Mouse (Mus musculus): ENCODE data around the gene Tmem145. TPM values are rescaled to one million over a fixed set of nuclear protein-coding genes. Genes with fewer than 3 reads are reported as not detected.
"Not testable (repeated sequence)": the region's sequence is repeated elsewhere in the genome, so short reads cannot be mapped to it uniquely, and the experiment has no call there.

The Tmem145 gene
- total RNA-seq, 2 experiments from 2014 or later, result not detected

DNA sequence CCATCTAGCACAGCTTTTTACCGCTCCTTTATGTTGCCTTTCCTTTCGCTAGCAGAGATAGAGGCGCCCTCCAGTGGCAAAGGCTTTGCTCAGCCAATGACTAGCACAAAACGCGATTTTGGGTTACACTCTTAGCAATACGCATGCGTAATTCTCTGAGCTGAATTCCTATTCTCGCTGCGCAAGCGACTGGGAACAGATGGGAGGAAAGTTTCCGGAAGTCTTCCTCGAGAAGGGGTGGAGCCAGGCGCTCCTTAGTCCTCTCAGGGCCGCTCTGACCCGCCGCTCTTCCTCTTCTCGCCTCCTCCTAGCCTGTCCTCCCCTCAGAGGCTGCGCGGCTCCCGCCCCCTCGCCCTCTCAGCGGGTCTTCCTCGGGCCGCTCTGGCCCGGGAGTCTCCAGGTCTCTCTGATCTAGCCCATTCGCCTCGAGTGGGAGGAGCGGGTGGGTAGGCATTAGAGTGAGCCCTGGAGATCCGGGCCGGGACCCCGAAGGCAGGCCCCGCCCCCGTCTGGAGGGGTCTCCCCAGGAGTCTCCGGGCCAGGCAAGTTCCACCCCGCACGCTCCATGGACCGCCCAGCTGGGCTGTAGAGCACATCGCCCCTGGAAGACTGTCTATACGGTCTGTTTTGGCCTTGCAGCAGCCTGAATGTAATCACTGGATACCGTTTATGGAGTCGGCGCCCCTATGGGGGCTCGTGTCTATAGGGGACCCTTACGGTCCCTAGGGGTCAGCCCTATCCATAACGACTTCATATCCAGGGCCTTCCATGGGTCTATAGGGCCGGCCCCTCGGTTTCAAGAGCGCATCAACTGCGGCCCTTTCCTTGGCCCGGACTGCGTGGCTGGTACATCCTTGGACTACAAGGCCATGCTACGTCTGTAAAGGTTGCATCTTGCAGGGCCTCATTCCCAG, 10.9 kb downstream of the Tmem145 start, which contains the start of gene Megf8:
Gene Megf8, plus strand, starts transcription at position 633 of the 914 bp plus-strand sequence.
- peak; percentile 92 for ATAC-seq (replicated peaks; ENCODE audit: poor library complexity, severe bottlenecking)

DNA sequence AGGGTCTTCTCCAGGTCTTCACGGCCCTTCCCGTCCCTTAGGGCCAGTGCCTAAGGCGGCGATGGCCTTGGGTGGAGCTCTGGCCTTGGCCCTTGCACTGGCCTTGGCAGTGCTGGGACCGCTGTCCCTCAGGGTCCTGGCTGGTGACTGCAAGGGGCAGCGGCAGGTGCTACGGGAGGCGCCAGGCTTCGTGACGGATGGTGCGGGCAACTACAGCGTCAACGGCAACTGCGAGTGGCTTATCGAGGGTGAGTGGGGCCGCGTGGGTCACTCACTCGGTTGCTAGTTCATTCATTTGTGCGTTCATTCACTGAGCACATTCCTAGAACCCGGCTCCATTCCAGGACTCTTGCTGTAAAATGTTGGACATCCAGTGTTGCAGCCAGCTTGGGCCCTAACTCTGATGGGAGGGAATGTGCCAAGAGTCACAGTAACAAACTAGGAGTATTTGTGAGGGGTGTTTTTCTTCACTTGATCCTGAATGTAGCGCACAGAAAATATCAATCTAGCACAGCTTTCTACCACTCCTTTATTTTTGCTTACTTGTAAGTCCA, 11.6 kb downstream of the Tmem145 start:
- ATAC-seq (replicated peaks; ENCODE audit: poor library complexity, severe bottlenecking), result no peak

DNA sequence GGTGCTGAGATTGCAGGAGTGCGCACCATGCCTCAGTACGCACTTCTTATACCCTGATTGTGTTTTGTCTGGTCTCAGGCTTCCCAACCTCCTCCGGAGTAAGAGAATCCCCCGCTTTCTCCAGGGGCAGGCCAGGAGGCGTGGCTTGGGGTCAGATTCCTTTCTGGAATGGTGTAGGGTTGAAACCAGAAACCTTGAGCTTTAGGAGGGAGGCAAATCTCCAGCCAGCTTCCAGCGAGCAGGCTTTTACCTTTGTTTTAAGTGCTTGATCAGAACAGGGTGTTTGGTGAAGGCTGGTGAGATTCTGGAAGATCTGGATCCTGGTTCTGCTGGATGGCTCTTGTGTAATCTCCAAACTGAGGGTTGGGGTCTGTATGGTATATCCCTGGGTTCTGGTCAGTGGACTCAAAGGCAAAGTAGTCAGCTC, 16.2 kb downstream of the Tmem145 start:
- ATAC-seq (replicated peaks; ENCODE audit: poor library complexity, severe bottlenecking), result no peak

DNA sequence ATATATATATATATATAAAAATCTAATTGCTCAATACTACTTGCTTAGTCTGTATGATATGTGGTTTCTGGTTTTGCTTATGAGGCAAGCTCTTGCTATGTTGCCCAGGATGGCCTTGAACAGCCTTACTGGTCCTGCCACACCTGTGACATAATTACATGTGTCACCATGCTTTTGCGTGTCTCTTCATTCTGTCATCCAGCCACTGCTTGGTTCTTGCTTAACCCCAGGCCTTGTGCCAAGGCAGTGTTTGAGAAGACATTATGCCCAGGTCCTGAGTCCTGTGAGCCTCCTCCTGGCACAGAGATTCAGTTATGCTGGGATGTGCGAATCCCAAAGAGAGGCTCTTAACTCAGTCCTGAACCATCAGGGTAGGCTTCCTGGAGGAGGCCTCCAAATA, 17.3 kb downstream of the Tmem145 start:
- ATAC-seq (replicated peaks; ENCODE audit: poor library complexity, severe bottlenecking), result peak; percentile 56

DNA sequence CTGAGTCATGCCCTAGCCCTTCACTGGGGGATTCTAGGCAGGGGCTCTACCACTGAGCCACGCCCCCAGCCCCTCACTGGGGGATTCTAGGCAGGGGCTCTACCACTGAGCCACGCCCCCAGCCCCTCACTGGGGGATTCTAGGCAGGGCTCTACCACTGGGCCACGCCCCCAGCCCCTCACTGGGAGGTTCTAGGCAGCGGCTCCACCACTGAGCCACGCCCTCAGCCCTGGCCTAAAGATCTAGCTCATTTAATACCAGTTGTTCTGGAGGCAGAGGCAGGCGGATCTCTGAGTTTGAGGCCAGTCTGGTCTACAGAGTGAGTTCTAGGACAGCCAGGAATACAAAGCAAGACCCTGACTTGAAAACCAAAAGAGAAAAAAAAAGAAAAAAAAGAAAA, 19.5 kb downstream of the Tmem145 start:
- ATAC-seq (replicated peaks; ENCODE audit: poor library complexity, severe bottlenecking), result not testable (repeated sequence)

DNA sequence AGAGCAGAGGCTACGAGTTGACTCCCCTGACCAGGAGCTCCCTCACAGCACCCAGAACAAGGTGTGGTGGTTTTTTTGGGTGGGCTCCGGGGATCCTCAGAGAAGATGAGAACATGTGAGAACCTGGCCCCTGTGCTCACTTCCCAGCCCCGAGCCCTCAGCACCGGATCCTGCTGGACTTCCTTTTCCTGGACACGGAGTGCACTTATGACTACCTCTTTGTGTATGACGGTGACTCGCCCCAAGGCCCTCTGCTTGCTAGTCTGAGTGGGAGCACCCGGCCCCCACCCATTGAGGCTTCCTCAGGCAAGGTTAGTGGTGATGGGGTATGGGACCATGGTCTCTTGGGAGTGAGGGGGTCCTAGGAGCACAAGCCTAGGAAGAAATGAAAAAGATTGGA, 20.3 kb downstream of the Tmem145 start:
- no peak for ATAC-seq (replicated peaks; ENCODE audit: poor library complexity, severe bottlenecking)

DNA sequence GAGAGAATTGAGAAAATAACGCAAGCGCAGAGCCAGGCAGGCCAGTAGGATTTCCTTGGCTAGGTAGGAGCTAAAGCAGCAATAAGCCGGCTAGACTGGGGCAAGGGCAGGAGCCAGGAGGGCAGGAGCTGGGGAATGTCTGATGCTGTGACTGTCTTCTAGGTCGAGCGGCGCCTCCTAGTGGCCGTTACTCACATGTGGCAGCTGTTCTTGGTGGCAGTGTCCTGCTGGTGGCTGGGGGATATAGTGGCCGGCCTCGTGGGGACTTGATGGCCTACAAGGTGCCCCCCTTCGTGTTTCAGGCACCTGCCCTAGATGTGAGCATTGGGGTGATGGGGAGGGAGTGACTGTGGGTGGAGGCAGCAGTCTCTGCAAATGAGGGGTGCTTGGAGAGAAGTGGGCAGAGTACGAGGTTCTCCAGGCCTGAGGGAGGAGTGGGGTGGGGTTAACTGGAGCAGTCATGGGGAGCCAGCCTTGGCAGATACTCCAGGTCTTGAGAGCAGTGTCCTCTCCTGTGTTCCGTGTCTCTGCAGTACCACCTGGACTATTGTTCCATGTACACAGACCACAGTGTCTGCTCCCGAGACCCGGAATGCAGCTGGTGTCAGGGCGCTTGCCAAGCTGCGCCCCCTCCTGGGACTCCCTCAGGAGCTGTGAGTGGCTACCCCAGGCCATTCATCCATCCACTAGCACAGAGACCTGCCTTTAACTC, 27.8 kb downstream of the Tmem145 start:
- peak; percentile 92 for ATAC-seq (replicated peaks; ENCODE audit: poor library complexity, severe bottlenecking)

DNA sequence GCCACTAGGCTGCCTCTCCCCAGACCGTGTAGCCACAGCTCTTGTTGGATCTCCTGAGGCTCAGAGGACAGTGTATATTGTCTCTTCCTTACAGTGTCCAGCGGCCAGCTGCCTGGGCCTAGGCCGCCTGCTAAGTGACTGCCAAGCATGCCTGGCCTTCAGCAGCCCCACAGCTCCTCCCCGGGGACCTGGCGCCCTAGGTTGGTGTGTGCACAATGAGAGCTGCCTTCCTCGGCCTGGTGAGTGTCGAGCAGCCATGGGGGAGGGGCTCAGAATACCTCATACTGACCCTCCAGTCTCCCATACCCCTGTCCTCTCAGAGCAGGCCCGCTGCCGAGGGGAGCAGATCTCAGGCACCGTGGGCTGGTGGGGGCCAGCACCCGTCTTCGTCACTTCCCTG, 28.6 kb downstream of the Tmem145 start:
- ATAC-seq (replicated peaks; ENCODE audit: poor library complexity, severe bottlenecking), result no peak

DNA sequence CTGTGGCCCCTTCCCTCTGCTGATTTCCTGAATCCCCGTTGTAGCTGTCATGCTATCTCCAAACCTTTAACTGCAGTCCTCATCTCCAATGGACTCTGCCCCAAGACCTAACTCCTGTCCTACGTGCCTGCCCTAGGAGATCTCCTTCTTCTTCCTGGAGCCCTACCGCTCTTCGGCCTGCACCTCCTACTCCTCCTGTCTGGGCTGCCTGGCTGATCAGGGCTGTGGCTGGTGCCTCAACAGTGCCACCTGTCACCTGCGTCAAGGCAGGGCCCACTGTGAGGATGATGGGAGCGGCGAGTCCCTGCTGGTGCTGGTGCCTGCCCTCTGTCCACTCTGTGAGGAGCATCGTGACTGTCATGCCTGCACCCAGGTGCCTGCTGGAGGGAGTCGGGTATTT, 33.4 kb downstream of the Tmem145 start:
- ATAC-seq (replicated peaks; ENCODE audit: poor library complexity, severe bottlenecking), result no peak

DNA sequence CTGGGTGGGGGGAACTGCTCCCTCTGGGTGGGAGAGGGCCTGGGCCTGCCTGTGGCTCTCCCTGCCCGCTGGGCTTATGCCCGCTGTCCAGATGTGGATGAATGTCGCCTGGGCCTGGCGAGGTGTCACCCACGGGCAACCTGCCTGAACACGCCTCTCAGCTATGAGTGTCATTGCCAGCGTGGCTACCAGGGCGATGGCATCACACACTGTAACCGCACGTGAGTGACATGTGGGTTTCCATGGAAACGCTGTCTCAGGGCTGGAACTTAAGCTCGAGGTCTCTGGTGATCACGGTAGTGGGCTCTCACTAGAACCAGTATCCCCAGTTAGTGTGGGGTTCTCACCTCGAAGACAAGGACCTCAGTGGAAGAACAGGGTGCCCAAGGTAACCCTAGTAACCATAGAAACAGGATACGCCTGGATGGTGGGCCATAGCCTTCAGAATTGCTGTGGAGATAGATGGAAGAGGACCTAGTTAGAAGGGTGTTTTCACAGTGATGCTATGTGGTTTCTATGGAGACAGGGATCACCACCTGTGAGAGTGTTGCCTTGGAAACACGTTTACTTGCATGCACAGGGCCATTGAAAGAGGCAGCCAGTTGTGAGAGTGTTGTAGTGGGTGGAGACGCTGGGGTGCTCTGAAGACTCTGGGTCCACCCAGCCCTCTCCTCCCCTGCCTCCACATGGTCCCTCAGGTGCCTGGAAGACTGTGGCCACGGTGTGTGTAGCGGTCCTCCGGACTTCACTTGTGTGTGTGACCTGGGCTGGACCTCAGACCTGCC, 35.3 kb downstream of the Tmem145 start:
- ATAC-seq (replicated peaks; ENCODE audit: poor library complexity, severe bottlenecking), result no peak

DNA sequence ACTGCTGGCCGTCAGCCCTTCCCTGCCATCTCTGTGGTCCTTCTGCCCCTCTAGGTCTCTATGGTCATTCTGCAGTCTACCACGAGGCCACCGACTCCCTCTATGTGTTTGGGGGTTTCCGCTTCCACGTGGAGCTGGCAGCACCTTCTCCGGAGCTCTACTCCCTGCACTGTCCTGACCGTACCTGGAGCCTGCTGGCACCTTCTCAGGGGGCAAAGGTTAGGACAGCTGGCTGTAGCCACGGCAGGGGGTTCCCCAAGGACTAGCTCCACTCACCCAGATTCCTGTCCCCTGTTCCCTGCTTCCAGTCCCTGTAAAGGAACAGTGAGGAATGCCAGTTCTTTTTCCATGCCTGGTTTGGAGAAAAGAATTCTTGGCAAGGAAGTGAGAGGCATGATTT, 43.0 kb downstream of the Tmem145 start:
- no peak for ATAC-seq (replicated peaks; ENCODE audit: poor library complexity, severe bottlenecking)

DNA sequence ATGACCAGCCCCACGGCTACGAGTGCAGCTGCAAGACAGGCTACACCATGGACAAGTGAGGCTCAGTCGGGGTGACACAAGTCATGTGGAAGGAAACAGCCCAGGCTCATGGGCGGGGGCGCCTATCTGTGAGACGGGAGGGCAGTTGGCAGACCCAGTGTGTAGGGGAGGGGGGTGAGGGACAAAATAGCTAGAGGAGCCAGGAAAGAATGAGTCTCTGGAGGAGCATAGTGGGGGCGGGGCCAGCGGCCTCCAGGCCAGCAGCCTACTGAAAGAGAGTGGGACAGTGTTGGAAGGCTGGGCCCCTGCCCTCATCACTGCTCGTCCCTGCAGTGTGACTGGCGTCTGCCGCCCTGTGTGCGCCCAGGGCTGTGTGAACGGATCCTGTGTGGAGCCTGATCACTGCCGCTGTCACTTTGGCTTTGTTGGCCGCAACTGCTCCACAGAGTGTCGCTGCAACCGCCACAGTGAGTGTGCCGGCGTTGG, 52.9 kb downstream of the Tmem145 start:
- ATAC-seq (replicated peaks; ENCODE audit: poor library complexity, severe bottlenecking), result no peak

DNA sequence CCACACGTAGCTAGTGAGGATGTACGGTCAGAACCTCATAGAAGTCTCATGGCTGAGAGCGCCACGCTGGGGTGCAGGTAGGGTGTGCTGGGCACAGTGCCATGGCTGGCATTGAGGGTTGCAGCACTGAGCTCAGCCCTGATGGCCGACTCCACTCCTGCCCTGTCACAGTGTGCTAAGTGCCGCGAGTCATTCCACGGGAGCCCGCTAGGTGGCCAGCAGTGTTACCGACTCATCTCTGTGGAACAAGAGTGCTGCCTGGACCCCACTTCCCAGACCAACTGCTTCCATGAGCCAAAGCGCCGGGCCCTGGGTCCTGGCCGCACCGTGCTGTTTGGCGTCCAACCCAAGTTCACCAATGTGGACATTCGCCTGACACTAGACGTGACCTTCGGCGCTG, 57.2 kb downstream of the Tmem145 start:
- no peak for ATAC-seq (replicated peaks; ENCODE audit: poor library complexity, severe bottlenecking)

DNA sequence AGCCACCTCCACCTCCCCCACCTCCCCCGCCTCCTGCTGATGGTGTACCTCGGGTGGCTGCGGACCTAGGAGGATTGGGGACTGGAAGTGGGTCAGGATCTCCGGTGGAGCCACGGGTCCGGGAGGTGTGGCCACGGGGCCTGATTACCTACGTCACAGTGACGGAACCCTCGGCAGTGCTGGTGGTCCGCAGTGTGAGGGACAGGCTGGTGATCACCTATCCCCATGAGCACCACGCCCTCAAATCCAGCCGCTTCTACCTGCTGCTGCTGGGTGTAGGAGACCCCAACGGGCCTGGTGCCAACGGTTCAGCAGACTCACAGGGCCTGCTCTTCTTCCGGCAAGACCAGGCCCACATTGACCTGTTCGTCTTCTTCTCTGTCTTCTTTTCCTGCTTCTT, 57.7 kb downstream of the Tmem145 start:
- no peak for ATAC-seq (replicated peaks; ENCODE audit: poor library complexity, severe bottlenecking)

Other genes with a start within 250 kb of the Tmem145 start
- 5.0 and 9.4 TPM in 2 replicates for gene Grik5, start 233.8 kb upstream of the Tmem145 start, total RNA-seq (2014; fragmentation: Nextera tagmentation)
- 0.72 and 1.8 TPM in 2 replicates for gene Grik5, start 233.8 kb upstream of the Tmem145 start, total RNA-seq (2017)
- gene Zfp574, start 233.5 kb upstream of the Tmem145 start, total RNA-seq (2014; fragmentation: Nextera tagmentation), result 6.7 and 13.2 TPM in 2 replicates
- gene Zfp574, start 233.5 kb upstream of the Tmem145 start, total RNA-seq (2017), result 5.6 and 6.5 TPM in 2 replicates
- 18.4 and 26.6 TPM in 2 replicates for gene Pou2f2, start 126.4 kb upstream of the Tmem145 start, total RNA-seq (2014; fragmentation: Nextera tagmentation)
- gene Pou2f2, start 126.4 kb upstream of the Tmem145 start, total RNA-seq (2017), result 5.0 and 5.1 TPM in 2 replicates
- gene Dedd2, start 85.5 kb upstream of the Tmem145 start, total RNA-seq (2014; fragmentation: Nextera tagmentation), result 13.5 and 22.0 TPM in 2 replicates
- gene Dedd2, start 85.5 kb upstream of the Tmem145 start, total RNA-seq (2017), result 16.9 and 18.4 TPM in 2 replicates
- 9.8 and 10.0 TPM in 2 replicates for gene Zfp526, start 84.7 kb upstream of the Tmem145 start, total RNA-seq (2014; fragmentation: Nextera tagmentation)
- 4.9 and 5.2 TPM in 2 replicates for gene Zfp526, start 84.7 kb upstream of the Tmem145 start, total RNA-seq (2017)
- 76.4 and 110 TPM in 2 replicates for gene Gsk3a, start 68.3 kb upstream of the Tmem145 start, total RNA-seq (2014; fragmentation: Nextera tagmentation)
- gene Gsk3a, start 68.3 kb upstream of the Tmem145 start, total RNA-seq (2017), result 41.8 and 45.8 TPM in 2 replicates
- 10.5 and 10.7 TPM in 2 replicates for gene Erf, start 55.3 kb upstream of the Tmem145 start, total RNA-seq (2014; fragmentation: Nextera tagmentation)
- 5.3 and 6.0 TPM in 2 replicates for gene Erf, start 55.3 kb upstream of the Tmem145 start, total RNA-seq (2017)
- 130 and 136 TPM in 2 replicates for gene Cic, start 38.4 kb upstream of the Tmem145 start, total RNA-seq (2014; fragmentation: Nextera tagmentation)
- 25.1 and 31.3 TPM in 2 replicates for gene Cic, start 38.4 kb upstream of the Tmem145 start, total RNA-seq (2017)
- gene Pafah1b3, start 8.1 kb upstream of the Tmem145 start, total RNA-seq (2014; fragmentation: Nextera tagmentation), result 17.2 and 41.6 TPM in 2 replicates
- 16.1 and 17.4 TPM in 2 replicates for gene Pafah1b3, start 8.1 kb upstream of the Tmem145 start, total RNA-seq (2017)
- gene Prr19, start 4.7 kb upstream of the Tmem145 start, total RNA-seq (2014; fragmentation: Nextera tagmentation), result not detected in 2 replicates
- gene Prr19, start 4.7 kb upstream of the Tmem145 start, total RNA-seq (2017), result not detected in 2 replicates
- gene Megf8, start 11.1 kb downstream of the Tmem145 start, total RNA-seq (2014; fragmentation: Nextera tagmentation), result 3.1 and 5.0 TPM in 2 replicates
- gene Megf8, start 11.1 kb downstream of the Tmem145 start, total RNA-seq (2017), result 3.2 and 4.0 TPM in 2 replicates
- not detected in 2 replicates for gene Cnfn, start 63.6 kb downstream of the Tmem145 start, total RNA-seq (2014; fragmentation: Nextera tagmentation)
- gene Cnfn, start 63.6 kb downstream of the Tmem145 start, total RNA-seq (2017), result not detected in 2 replicates
- 10.7 and 27.1 TPM in 2 replicates for gene Lipe, start 92.6 kb downstream of the Tmem145 start, total RNA-seq (2014; fragmentation: Nextera tagmentation)
- gene Lipe, start 92.6 kb downstream of the Tmem145 start, total RNA-seq (2017), result 6.1 and 6.2 TPM in 2 replicates
- gene Cxcl17, start 106.8 kb downstream of the Tmem145 start, total RNA-seq (2014; fragmentation: Nextera tagmentation), result not detected in 2 replicates
- not detected in 2 replicates for gene Cxcl17, start 106.8 kb downstream of the Tmem145 start, total RNA-seq (2017)
- gene Ceacam1, start 171.5 kb downstream of the Tmem145 start, total RNA-seq (2014; fragmentation: Nextera tagmentation), result 30.3 and 43.8 TPM in 2 replicates
- 15.8 and 18.5 TPM in 2 replicates for gene Ceacam1, start 171.5 kb downstream of the Tmem145 start, total RNA-seq (2017)
- not detected in 2 replicates for gene Ceacam2, start 233.8 kb downstream of the Tmem145 start, total RNA-seq (2014; fragmentation: Nextera tagmentation)
- not detected in 2 replicates for gene Ceacam2, start 233.8 kb downstream of the Tmem145 start, total RNA-seq (2017)

All from granulocyte monocyte progenitor cell, adult 5-6 weeks (primary cell).